Mouse (Mus musculus): ENCODE data around the gene Slf1. TPM values are rescaled to one million over a fixed set of nuclear protein-coding genes. Genes with fewer than 3 reads are reported as not detected.

The Slf1 gene
- polyA plus RNA-seq, 1 experiment from 2014 or later = 38.2 TPM

DNA sequence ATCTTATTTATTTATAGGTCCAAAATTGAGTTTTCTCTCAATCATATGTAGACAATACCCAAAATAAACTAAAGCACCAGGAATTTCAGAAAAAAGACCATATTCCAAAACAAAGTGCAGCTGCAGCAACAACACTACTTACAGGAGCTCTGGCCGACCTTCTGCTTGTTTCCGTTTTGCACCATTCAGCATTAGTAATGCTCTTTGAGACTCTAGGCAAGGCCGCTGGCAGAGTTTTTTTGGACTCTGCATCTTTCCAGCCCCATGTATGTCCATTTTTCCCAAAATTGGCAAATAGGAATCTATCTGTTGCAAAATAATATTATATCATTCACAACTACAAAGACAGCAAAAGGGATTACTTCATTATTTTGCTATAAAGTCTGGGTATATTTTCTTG, 85.5 kb downstream of the Slf1 start:
- no peak for ATAC-seq (ENCODE audit: low FRiP score)
- Histone ChIP-seq H3K27ac (no peak overlapping the region), H3K9ac (no peak overlapping the region), H3K4me2 (no peak overlapping the region), H3K36me3 (0 out of 2 replicates have a peak, but pooled peaks cover 3% of the 10 kb centered on the region), H3K4me3 (no peak overlapping the region), H3K4me1 (replicated peaks) (peaks cover 5% of the 10 kb centered on the region), H3K9me3 (no peaks in the 10 kb centered on the region), H3K27me3 (no peaks in the 10 kb centered on the region)
- 86% methylated on average over 3 of the region's 3 CpGs for WGBS

DNA sequence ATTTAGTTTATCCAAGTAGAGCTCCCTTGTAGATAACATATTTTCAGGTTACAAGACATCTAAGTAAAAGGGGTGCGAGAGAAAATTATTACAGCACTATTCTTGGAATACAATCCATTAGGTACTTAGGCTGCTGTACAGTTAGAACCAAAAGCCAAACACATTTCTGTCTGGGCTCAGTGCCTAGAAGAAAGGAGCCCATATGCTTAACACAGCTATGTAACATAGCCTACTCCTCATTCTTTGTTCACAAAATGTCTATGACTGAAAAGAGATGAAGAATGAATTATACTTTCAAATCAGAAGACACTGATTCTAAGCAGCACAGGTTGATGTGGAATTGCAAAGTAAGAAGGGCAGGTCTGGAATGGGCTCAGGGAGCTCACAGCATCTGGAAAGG, 86.8 kb downstream of the Slf1 start:
- Histone ChIP-seq H3K36me3 (no peaks in the 10 kb centered on the region), H3K9ac (no peak overlapping the region), H3K27ac (no peak overlapping the region), H3K27me3 (no peaks in the 10 kb centered on the region), H3K9me3 (no peaks in the 10 kb centered on the region), H3K4me1 (replicated peaks) (peaks cover 5% of the 10 kb centered on the region), H3K4me2 (no peak overlapping the region), H3K4me3 (no peak overlapping the region)
- 88% methylated on average over 1 of the region's 1 CpGs for WGBS
- ATAC-seq (ENCODE audit: low FRiP score) = no peak

DNA sequence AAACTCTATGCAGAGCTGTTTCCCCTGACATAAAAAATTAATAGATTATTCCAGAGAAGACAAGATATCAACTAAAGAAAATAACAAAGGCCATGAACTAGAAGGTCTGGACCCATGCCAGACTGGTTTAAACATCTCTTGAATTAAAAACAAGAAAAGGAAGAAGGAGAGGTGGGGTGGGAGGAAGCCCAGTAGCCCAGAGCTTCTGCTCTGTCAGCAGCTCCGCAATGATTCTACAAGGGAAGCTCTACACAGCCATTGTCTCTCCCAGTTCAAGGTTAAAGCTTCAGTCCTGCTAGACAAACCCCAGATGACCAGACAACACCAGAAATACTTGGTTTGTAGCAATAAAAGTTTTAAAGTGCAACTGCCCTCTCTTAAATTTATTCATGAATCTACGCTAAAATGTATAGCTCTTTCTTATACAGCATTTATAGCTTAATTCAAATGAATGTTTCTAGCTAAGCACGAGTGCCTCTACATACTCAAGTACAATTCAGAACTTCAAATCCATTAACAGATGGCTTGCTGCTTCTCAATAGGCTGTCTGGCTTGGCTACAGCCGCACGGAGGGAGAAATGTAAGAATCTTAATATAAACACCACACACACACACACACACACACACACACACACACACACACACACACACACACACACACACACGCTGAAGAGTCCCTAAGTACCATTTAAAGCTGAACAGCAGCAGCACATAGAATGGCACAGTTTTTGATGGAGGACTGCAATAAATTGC, 87.9 kb downstream of the Slf1 start:
- Histone ChIP-seq H3K4me1 (replicated peaks) (peaks cover 5% of the 10 kb centered on the region), H3K4me2 (no peak overlapping the region), H3K27ac (peak overlapping the region; percentile 48; the same call in 1 of the 2 replicates), H3K4me3 (no peak overlapping the region), H3K36me3 (no peaks in the 10 kb centered on the region), H3K27me3 (no peaks in the 10 kb centered on the region), H3K9me3 (no peaks in the 10 kb centered on the region), H3K9ac (no peak overlapping the region)
- ATAC-seq (ENCODE audit: low FRiP score) = peak; percentile 80
- WGBS = 59% methylated on average over 6 of the region's 6 CpGs

DNA sequence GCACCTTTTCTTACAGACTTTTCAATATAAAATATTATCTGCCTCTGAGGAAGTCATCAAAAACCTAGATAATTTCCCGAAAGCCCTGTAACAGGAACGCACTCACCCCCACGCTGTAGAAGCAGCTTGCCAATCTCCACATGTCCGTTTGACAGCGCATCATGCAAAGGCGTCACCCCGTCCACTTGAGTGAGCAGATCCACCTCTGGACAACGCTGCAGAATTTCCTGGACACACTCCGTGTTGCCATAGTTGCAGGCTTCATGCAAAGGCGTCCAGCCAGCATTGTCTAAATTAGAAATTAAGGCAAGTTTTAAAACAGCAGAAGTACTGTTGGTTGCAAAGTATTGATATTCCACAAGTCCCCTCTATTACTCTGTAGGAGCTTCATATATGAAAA, 88.9 kb downstream of the Slf1 start:
- Histone ChIP-seq H3K4me1 (replicated peaks) (peaks cover 5% of the 10 kb centered on the region), H3K4me2 (peak overlapping the region; percentile 11; the same call in 1 of the 2 replicates), H3K36me3 (no peaks in the 10 kb centered on the region), H3K27ac (no peak overlapping the region; the same call in 1 of the 2 replicates), H3K9ac (no peak overlapping the region), H3K4me3 (no peak overlapping the region), H3K27me3 (no peaks in the 10 kb centered on the region), H3K9me3 (no peaks in the 10 kb centered on the region)
- ATAC-seq (ENCODE audit: low FRiP score) = peak; percentile 37; the same call in 1 of the 2 replicates
- WGBS = 46% methylated on average over 10 of the region's 10 CpGs

DNA sequence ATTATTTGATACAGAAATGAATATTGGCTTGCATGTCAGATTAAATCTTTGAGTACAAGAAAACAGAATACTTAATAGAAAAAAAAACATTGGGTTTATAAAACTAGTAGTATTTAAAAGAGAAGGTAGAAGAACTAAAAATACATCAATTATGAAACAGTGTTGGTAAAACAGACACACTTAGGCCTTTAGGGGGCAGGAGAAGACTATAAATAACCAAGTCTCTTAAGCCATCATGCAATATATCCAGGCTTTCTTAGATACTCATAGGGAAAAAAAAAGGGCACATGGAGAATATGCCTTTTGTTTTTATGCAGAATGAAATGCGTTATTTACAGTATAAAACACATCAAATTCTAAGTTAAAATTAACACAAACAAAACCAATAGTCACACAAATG, 89.9 kb downstream of the Slf1 start:
- Histone ChIP-seq H3K9me3 (no peaks in the 10 kb centered on the region), H3K4me3 (no peak overlapping the region), H3K4me2 (no peak overlapping the region), H3K9ac (no peak overlapping the region), H3K36me3 (no peaks in the 10 kb centered on the region), H3K27ac (no peak overlapping the region), H3K27me3 (no peaks in the 10 kb centered on the region), H3K4me1 (replicated peaks) (peaks cover 5% of the 10 kb centered on the region)
- WGBS = 92% methylated on average over 1 of the region's 1 CpGs
- no peak for ATAC-seq (ENCODE audit: low FRiP score)

DNA sequence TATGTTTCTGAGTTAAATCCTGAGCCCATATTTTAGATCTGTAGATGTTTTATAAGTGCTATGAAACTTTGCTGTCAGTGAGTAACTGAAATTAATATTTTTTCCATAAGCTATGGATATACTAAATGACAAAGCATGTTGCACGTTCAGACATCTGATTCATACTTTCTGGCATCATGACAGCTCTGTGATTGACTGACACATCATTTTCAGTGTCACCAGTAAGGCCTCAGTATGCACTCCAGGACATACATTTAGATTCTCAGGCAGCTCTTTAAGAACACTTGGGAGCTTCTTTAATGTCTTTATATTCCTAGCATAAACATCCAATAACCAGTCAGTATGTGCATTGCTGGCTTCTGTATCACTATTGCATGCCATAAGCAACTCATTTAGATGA, 91.9 kb downstream of the Slf1 start:
- H3K4me2 ChIP-seq = no peak overlapping the region
- H3K4me1 ChIP-seq (replicated peaks) = peaks cover 5% of the 10 kb centered on the region
- no peak overlapping the region for H3K4me3 ChIP-seq
- H3K27ac ChIP-seq = no peak overlapping the region
- H3K9me3 ChIP-seq = no peaks in the 10 kb centered on the region
- no peaks in the 10 kb centered on the region for H3K27me3 ChIP-seq
- no peaks in the 10 kb centered on the region for H3K36me3 ChIP-seq
- WGBS = 79% methylated on average over 1 of the region's 1 CpGs
- no peak for ATAC-seq (ENCODE audit: low FRiP score)
- no peak overlapping the region for H3K9ac ChIP-seq

DNA sequence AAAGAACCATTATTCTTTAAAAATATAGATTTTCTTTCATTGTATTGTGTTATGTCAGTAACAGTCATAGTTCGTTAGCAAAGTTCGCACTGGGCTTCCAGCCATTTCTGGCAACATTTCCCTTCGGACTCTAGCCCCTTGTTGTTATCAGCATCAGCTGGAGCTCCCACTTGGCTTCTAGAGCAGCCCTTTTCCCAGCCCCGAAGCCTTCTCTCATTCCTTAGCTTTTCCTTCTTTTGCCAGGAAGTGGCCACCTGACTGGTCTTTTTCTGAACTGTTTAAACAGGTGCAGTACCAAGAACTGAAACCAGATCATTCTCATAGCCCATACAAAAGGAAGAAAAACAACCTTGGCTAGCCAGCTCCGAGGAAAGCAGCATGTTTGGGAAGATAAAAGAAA, 105.7 kb downstream of the Slf1 start:
- Histone ChIP-seq H3K4me3 (no peak overlapping the region), H3K4me2 (no peak overlapping the region), H3K27me3 (no peaks in the 10 kb centered on the region), H3K27ac (no peak overlapping the region), H3K9ac (no peak overlapping the region), H3K36me3 (no peaks in the 10 kb centered on the region), H3K9me3 (no peaks in the 10 kb centered on the region), H3K4me1 (replicated peaks) (no peaks in the 10 kb centered on the region)
- WGBS = 80% methylated on average over 5 of the region's 5 CpGs
- ATAC-seq (ENCODE audit: low FRiP score) = no peak

DNA sequence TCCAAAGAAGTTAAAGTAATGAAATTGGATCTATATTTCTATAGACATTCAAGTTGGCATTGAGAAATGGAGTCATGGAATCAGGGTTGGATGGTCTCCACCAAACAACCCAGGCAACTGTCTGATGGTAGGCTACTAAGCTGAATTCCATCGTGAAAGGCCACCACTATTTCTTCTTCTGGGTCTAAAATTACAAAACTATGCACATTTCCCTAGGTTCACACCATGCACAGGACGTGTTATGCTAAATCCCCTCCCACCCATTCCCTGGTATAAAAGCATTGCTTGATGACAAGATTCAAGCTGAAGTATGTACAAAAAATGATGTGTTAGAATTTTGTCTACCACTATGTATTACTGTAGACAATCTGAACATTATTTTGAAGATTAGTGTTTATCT, 116.4 kb downstream of the Slf1 start:
- no peaks in the 10 kb centered on the region for H3K36me3 ChIP-seq
- no peak overlapping the region for H3K4me3 ChIP-seq
- H3K27ac ChIP-seq = no peak overlapping the region
- no peaks in the 10 kb centered on the region for H3K9me3 ChIP-seq
- no peak overlapping the region for H3K9ac ChIP-seq
- 85% methylated on average over 2 of the region's 2 CpGs for WGBS
- no peak for ATAC-seq (ENCODE audit: low FRiP score)
- no peak overlapping the region for H3K4me2 ChIP-seq
- H3K27me3 ChIP-seq = no peaks in the 10 kb centered on the region
- H3K4me1 ChIP-seq (replicated peaks) = no peaks in the 10 kb centered on the region

DNA sequence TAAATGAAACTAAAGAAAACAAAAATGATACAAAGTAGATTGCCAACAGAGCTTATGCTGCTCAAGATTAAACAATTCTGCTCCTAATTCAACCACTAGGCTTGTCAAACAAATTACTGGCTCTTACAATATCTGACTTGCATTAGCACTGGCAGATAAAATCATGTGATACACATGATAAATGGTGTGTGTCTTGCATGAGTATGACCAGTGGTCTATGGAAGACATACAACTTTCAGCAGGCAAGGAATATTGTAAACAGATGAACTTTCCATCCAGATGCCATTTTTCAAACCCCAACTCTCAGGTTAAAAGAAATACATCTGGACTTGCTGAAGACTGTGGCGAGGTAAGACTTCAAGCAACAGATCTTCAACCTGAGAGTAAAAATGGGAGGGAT, 131.6 kb downstream of the Slf1 start:
- ATAC-seq (ENCODE audit: low FRiP score) = no peak
- 83% methylated on average over 1 of the region's 1 CpGs for WGBS
- H3K9ac ChIP-seq = no peak overlapping the region
- H3K4me3 ChIP-seq = no peak overlapping the region
- no peaks in the 10 kb centered on the region for H3K9me3 ChIP-seq
- H3K4me1 ChIP-seq (replicated peaks) = no peaks in the 10 kb centered on the region
- no peak overlapping the region for H3K27ac ChIP-seq
- H3K4me2 ChIP-seq = no peak overlapping the region
- no peaks in the 10 kb centered on the region for H3K27me3 ChIP-seq
- no peaks in the 10 kb centered on the region for H3K36me3 ChIP-seq

DNA sequence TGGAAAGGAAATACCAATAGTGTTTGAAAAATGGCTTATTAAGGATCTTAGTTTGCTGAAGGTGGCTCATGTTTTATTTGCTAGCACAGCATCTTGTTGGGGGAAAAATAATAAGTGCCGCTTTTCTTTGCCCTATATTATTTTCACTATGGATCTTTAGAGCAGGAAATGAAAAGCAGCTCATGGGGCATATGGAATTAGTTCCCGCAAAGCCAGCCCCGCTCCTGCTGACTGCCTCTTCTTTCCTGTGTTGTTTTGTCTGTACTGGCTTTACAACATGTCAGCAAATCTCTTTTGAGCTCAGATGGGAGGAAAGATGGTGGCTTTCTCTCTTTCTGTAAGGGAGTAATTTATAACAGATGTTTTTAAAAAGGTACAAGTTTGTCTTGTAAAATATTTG, 132.6 kb downstream of the Slf1 start:
- Histone ChIP-seq H3K27me3 (no peaks in the 10 kb centered on the region), H3K4me3 (no peak overlapping the region), H3K4me1 (replicated peaks) (no peaks in the 10 kb centered on the region), H3K27ac (no peak overlapping the region), H3K9me3 (no peaks in the 10 kb centered on the region), H3K9ac (no peak overlapping the region), H3K4me2 (no peak overlapping the region), H3K36me3 (no peaks in the 10 kb centered on the region)
- ATAC-seq (ENCODE audit: low FRiP score) = no peak
- WGBS = 69% methylated on average over 3 of the region's 3 CpGs

Other genes starting within 250 kb of the Slf1 start
- gene 2210408I21Rik, start 67 bp upstream of the Slf1 start, polyA plus RNA-seq (2015; fragmentation: Nextera tagmentation; extraction: Ambion mirVana) = 11.0 and 12.9 TPM in 2 replicates